Mouse (Mus musculus): ENCODE results near the gene Ahdc1. TPM values are rescaled to one million over a fixed set of nuclear protein-coding genes. Genes with fewer than 3 reads are reported as not detected.

The Ahdc1 gene
- total and polyA plus RNA-seq, 3 experiments: 2.5 to 8.8 TPM; not detected in 1

DNA sequence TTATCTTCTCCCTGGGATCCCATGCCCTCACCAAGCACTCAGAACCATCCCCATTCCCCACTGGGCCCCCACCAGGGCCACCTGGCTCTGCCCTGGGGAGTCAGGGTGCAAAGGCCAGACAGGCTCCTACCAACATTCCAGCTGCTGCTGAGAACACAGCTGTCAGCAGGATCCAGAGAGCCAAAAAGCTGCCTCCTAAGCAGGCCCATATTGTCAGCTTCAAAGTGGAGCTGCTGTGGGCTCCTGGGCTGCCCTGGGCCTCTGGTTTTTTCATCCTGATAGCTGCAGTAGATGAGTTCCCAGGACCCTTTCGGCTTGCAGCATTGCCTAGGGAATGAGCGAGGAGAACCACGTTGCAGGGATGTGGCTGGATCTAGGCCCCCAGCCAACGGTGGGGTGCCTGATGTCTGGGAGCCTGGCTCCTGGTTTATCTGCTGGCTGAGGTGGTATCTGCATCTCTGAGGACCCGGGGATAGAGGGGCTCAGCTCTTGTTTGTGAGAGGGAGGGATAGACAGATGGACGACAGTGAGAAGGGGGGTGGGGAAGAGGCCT lies 82.5 kb downstream of the Ahdc1 start:
- H3K27ac ChIP-seq (ENCODE audit: control insufficient read depth, low read depth, low read length): no peak overlapping the region
- H3K4me1 ChIP-seq (ENCODE audit: control insufficient read depth in 1 of 2, insufficient read depth in 2 of 2, low read length in 2 of 2): peaks cover 0 to 7% of the 10 kb centered on the region in 2 experiments; a peak in 3 of 4 replicates
- peaks cover 0 to 3% of the 10 kb centered on the region in 2 experiments; a peak in 2 of 4 replicates for H3K27me3 ChIP-seq (ENCODE audit: control insufficient read depth in 1 of 2, insufficient read depth in 2 of 2, low read length in 2 of 2)
- DNase-seq (ENCODE audit: low read depth, low spot score): no peak
- H3K4me3 ChIP-seq (ENCODE audit: control insufficient read depth in 1 of 2, insufficient read depth in 1 of 2, low read depth in 2 of 2, low read length in 2 of 2): no peak overlapping the region
- H3K79me2 ChIP-seq (ENCODE audit: control insufficient read depth, insufficient read depth, low read length, poor library complexity): no peaks in the 10 kb centered on the region
- no peaks in the 10 kb centered on the region for H3K9me3 ChIP-seq (replicated peaks; ENCODE audit: insufficient read depth, low read length)
- TF ChIP-seq CTCF (IDR thresholded peaks at IDR 0.05 in 2 of 3, conservative IDR thresholded peaks at IDR 0.05 in 1 of 3; ENCODE audit: control insufficient read depth in 1 of 3, insufficient read depth in 1 of 3, low read depth in 2 of 3, low read length in 3 of 3, poor library complexity in 1 of 3, severe bottlenecking in 1 of 3) (no peak), TBP (IDR thresholded peaks at IDR 0.05; ENCODE audit: low read depth, low read length) (no peak), POLR2AphosphoS2 (IDR thresholded peaks at IDR 0.05; ENCODE audit: low read length) (no peak), GABPA (IDR thresholded peaks at IDR 0.05; ENCODE audit: low read depth, low read length) (no peak), ETS1 (IDR thresholded peaks at IDR 0.05; ENCODE audit: low read depth, low read length) (no peak), CHD1 (IDR thresholded peaks at IDR 0.05; ENCODE audit: low read depth, low read length) (no peak), UBTF (IDR thresholded peaks at IDR 0.05; ENCODE audit: borderline replicate concordance, insufficient read depth, low read depth, low read length) (no peak), ZKSCAN1 (IDR thresholded peaks at IDR 0.05; ENCODE audit: low read depth, low read length) (no peak), TAL1 (IDR thresholded peaks at IDR 0.05; ENCODE audit: low read length) (no peak), RCOR1 (IDR thresholded peaks at IDR 0.05; ENCODE audit: low read depth, low read length) (no peak), EP300 (IDR thresholded peaks at IDR 0.05; ENCODE audit: low read depth in 1 of 2, low read length in 2 of 2) (no peak)
- H3K9ac ChIP-seq (ENCODE audit: control insufficient read depth, low read depth, low read length, poor library complexity, severe bottlenecking): no peak overlapping the region
- peaks cover 0 to 3% of the 10 kb centered on the region in 2 experiments; a peak in 1 of 4 replicates for H3K36me3 ChIP-seq (ENCODE audit: control insufficient read depth in 1 of 2, insufficient read depth in 2 of 2, low read length in 2 of 2)

DNA sequence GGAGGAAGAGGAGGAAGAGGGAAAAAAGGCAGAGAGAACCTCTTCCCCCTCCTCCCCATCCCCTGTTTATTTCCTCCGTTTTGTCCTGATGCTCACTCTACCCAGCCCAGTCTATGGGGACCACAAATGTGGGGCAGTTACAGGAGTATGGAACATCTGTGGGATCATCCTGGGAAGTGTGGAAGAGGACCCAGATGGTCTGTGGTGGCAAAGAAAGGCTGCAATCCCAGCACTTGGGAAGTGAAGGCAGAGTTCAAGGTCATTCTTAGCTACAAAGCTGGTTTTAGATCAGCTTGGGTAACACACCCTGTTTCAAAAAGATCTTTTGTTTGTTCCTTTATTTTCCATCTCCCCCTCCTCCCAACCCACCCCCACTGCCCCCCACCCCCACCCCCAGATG lies 83.2 kb downstream of the Ahdc1 start:
- Histone ChIP-seq H3K4me3 (ENCODE audit: control insufficient read depth in 1 of 2, insufficient read depth in 1 of 2, low read depth in 2 of 2, low read length in 2 of 2) (no peak overlapping the region), H3K9me3 (replicated peaks; ENCODE audit: insufficient read depth, low read length) (no peaks in the 10 kb centered on the region), H3K79me2 (ENCODE audit: control insufficient read depth, insufficient read depth, low read length, poor library complexity) (no peaks in the 10 kb centered on the region), H3K4me1 (ENCODE audit: control insufficient read depth in 1 of 2, insufficient read depth in 2 of 2, low read length in 2 of 2) (peaks cover 0 to 7% of the 10 kb centered on the region in 2 experiments; a peak in 3 of 4 replicates), H3K27ac (ENCODE audit: control insufficient read depth, low read depth, low read length) (no peak overlapping the region), H3K27me3 (ENCODE audit: control insufficient read depth in 1 of 2, insufficient read depth in 2 of 2, low read length in 2 of 2) (peaks cover 0 to 3% of the 10 kb centered on the region in 2 experiments; a peak in 2 of 4 replicates), H3K9ac (ENCODE audit: control insufficient read depth, low read depth, low read length, poor library complexity, severe bottlenecking) (no peak overlapping the region), H3K36me3 (ENCODE audit: control insufficient read depth in 1 of 2, insufficient read depth in 2 of 2, low read length in 2 of 2) (peaks cover 0 to 3% of the 10 kb centered on the region in 2 experiments; a peak in 1 of 4 replicates)
- TF ChIP-seq TAL1 (IDR thresholded peaks at IDR 0.05; ENCODE audit: low read length) (no peak), POLR2AphosphoS5 (IDR thresholded peaks at IDR 0.05; ENCODE audit: borderline replicate concordance, low read depth, low read length) (no peak), BHLHE40 (IDR thresholded peaks at IDR 0.05; ENCODE audit: borderline replicate concordance, low read depth, low read length) (no peak), SMC3 (IDR thresholded peaks at IDR 0.05; ENCODE audit: low read depth, low read length) (no peak), GATA1 (IDR thresholded peaks at IDR 0.05; ENCODE audit: low read depth, low read length) (no peak), HCFC1 (IDR thresholded peaks at IDR 0.05; ENCODE audit: low read depth, low read length) (no peak), RAD21 (IDR thresholded peaks at IDR 0.05; ENCODE audit: low read depth, low read length) (no peak), TBP (IDR thresholded peaks at IDR 0.05; ENCODE audit: low read depth, low read length) (no peak), ETS1 (IDR thresholded peaks at IDR 0.05; ENCODE audit: low read depth, low read length) (no peak), JUND (IDR thresholded peaks at IDR 0.05; ENCODE audit: low read depth, low read length) (no peak), TCF12 (IDR thresholded peaks at IDR 0.05; ENCODE audit: low read depth, low read length) (no peak), ZKSCAN1 (IDR thresholded peaks at IDR 0.05; ENCODE audit: low read depth, low read length) (no peak), MAX (IDR thresholded peaks at IDR 0.05; ENCODE audit: low read length) (no peak), E2F4 (IDR thresholded peaks at IDR 0.05; ENCODE audit: borderline replicate concordance, low read depth, low read length) (no peak), NELFE (IDR thresholded peaks at IDR 0.05; ENCODE audit: low read depth, low read length) (no peak), GABPA (IDR thresholded peaks at IDR 0.05; ENCODE audit: low read depth, low read length) (no peak)
- no peak for DNase-seq (ENCODE audit: low read depth, low spot score)

All from MEL (cell line).